Mouse (Mus musculus): ENCODE results near the gene Acot6. TPM values are rescaled to one million over a fixed set of nuclear protein-coding genes. Genes with fewer than 3 reads are reported as not detected.

Acot6 gene
- polyA plus RNA-seq, 1 experiment from 2014 or later = 0.98 TPM

DNA sequence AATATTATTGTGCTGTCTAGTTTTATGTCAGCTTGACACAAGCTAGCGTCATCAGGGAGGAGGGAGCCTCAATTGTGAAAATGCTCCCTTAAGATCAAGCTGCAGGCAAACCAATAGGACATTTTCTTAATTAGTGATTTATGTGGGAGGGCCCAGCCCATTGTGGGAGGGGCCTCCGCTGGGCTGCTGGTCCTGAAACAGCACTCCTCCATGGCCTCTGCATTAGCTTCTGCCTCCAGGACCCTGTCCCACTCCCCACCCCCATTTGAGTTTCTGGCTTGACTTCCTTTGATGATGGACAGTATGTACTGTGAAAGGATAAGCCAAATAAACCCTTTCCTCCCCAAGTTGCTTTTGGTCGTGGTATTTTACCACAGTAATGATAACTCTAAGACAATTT lies 6.6 kb downstream of the Acot6 start:
- H3K27ac ChIP-seq = no peak overlapping the region
- H3K9me3 ChIP-seq = no peaks in the 10 kb centered on the region
- WGBS = 72% methylated on average over 3 of the region's 3 CpGs
- no peak overlapping the region for H3K4me2 ChIP-seq
- no peaks in the 10 kb centered on the region for H3K27me3 ChIP-seq
- no peaks in the 10 kb centered on the region for H3K36me3 ChIP-seq
- no peak overlapping the region for H3K9ac ChIP-seq (replicated peaks)
- ATAC-seq (ENCODE audit: insufficient number of reproducible peaks, insufficient read depth, low FRiP score, low TSS enrichment, low read depth) = no peak
- H3K4me3 ChIP-seq (replicated peaks) = no peak overlapping the region
- H3K4me1 ChIP-seq (replicated peaks) = no peaks in the 10 kb centered on the region

DNA sequence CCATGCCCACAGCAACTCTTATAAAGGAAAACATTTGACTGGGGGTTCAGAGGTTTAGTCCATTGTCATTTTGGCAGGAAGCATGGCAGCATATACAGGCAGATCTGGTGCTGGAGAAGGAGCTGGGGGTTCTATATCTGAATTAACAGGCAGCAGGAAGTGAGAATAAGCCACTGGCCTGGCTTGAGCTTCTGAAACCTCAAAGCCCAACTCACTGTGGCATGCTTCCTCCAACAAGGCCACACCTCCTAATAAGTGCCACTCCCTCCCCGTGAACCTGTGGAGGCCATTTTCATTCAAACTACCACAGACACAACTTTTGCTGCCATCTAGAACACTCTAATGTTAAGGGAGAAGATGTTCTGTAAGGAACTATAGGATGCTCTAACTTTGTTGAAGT lies 7.2 kb downstream of the Acot6 start:
- ATAC-seq (ENCODE audit: insufficient number of reproducible peaks, insufficient read depth, low FRiP score, low TSS enrichment, low read depth) = no peak
- Histone ChIP-seq H3K4me1 (replicated peaks) (no peaks in the 10 kb centered on the region), H3K9ac (replicated peaks) (no peak overlapping the region), H3K27me3 (no peaks in the 10 kb centered on the region), H3K4me3 (replicated peaks) (no peak overlapping the region), H3K4me2 (no peak overlapping the region), H3K27ac (no peak overlapping the region), H3K9me3 (no peaks in the 10 kb centered on the region), H3K36me3 (no peaks in the 10 kb centered on the region)
- 60% methylated on average over 1 of the region's 1 CpGs for WGBS

GRCm38 (mm10) chr12:84109924-84110323 lies 9.5 kb downstream of the Acot6 start:
- H3K27ac ChIP-seq = no peak overlapping the region
- no peak overlapping the region for H3K4me3 ChIP-seq (replicated peaks)
- no peak overlapping the region for H3K9ac ChIP-seq (replicated peaks)
- H3K27me3 ChIP-seq = no peaks in the 10 kb centered on the region
- ATAC-seq (ENCODE audit: insufficient number of reproducible peaks, insufficient read depth, low FRiP score, low TSS enrichment, low read depth) = no peak
- 74% methylated on average over 1 of the region's 1 CpGs for WGBS
- no peaks in the 10 kb centered on the region for H3K36me3 ChIP-seq
- no peaks in the 10 kb centered on the region for H3K9me3 ChIP-seq
- H3K4me1 ChIP-seq (replicated peaks) = peaks cover 2% of the 10 kb centered on the region
- no peak overlapping the region for H3K4me2 ChIP-seq

GRCm38 (mm10) chr12:84110814-84111213 lies 10.4 kb downstream of the Acot6 start:
- H3K4me1 ChIP-seq (replicated peaks) = peaks cover 8% of the 10 kb centered on the region
- no peaks in the 10 kb centered on the region for H3K36me3 ChIP-seq
- H3K9ac ChIP-seq (replicated peaks) = no peak overlapping the region
- no peak overlapping the region for H3K27ac ChIP-seq
- ATAC-seq (ENCODE audit: insufficient number of reproducible peaks, insufficient read depth, low FRiP score, low TSS enrichment, low read depth) = no peak
- H3K4me2 ChIP-seq = no peak overlapping the region
- H3K27me3 ChIP-seq = no peaks in the 10 kb centered on the region
- H3K9me3 ChIP-seq = no peaks in the 10 kb centered on the region
- 85% methylated on average over 4 of the region's 4 CpGs for WGBS
- no peak overlapping the region for H3K4me3 ChIP-seq (replicated peaks)

DNA sequence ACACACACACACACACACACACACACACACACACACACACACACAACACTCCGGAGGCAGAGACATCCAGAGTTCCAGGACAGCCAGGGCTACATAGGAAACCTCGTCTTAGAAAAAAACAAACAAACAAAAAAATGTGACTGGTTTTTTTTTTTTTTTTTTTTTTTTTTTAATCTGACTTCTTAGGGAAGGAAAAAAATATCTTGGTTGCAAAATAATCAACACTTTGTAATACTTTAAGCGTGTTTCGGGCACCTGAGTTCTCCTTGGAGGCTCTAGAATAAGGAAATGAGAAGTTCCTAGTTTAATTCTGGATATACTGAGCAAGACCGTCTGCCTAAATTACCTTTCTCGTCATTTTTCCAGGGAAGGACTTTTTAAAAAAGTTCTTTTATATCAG lies 13.2 kb downstream of the Acot6 start:
- Histone ChIP-seq H3K27ac (no peak overlapping the region), H3K9me3 (no peaks in the 10 kb centered on the region), H3K9ac (replicated peaks) (no peak overlapping the region), H3K4me3 (replicated peaks) (peak overlapping the region; percentile 76), H3K27me3 (no peaks in the 10 kb centered on the region), H3K4me2 (peak overlapping the region; percentile 52), H3K4me1 (replicated peaks) (peaks cover 8% of the 10 kb centered on the region), H3K36me3 (no peaks in the 10 kb centered on the region)
- ATAC-seq (ENCODE audit: insufficient number of reproducible peaks, insufficient read depth, low FRiP score, low TSS enrichment, low read depth) = no peak
- 63% methylated on average over 6 of the region's 6 CpGs for WGBS

DNA sequence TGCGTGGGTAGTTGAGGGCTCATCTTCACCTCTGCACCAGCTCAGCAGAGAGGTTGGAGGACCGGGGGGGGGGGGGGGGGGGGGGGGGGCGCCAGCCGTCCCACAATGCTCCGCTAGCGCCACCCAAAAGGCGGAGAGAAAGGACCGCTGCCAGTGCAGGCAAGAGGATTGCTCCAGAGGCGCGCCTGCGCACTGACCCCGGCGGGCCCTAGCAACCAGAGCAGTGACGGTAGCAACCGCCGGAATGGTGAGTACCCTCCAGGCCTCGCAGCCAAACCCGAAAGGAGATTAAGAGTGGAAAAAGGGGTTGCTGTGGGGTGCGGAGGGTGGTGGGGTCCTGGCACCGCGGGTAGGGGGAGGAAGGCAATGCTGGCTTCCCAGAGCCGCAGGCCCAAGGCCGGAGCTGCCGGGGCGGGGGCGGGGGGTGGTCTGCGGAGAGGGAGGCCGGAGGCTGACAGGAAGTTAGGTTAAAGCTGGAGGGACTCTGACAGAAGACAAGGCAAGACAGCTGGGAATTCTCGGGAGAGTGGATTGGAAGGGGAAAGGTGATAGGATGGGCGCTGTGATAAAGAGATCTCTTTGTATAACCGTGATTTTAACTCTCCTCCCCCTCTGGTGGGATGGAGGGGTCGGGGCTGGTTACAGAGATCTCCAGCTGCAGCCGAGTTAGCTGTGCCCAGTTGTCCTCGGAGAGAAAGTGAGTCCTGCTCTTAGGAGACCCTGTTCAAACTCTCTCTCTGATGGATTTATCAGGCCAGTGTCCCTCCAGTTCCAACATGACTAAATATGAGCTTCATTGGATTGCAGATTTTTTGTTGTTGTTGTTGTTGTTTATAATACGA lies 13.9 kb downstream of the Acot6 start, which contains the start of gene Dnal1:
TSS of gene Dnal1 (plus strand) at position 214 of the 842 bp plus-strand sequence.
- peaks cover 8% of the 10 kb centered on the region for H3K4me1 ChIP-seq (replicated peaks)
- no peaks in the 10 kb centered on the region for H3K36me3 ChIP-seq
- peak within 1 kb of the TSS; percentile 68 for H3K9ac ChIP-seq (replicated peaks)
- H3K4me2 ChIP-seq = peak within 1 kb of the TSS; percentile 52
- H3K27ac ChIP-seq = 0 out of 2 replicates have a peak within 1 kb of the TSS, but pooled peaks have one; percentile 54
- no peaks in the 10 kb centered on the region for H3K9me3 ChIP-seq
- peak within 1 kb of the TSS; percentile 76 for H3K4me3 ChIP-seq (replicated peaks)
- WGBS = 3% methylated on average over 29 of the region's 35 CpGs
- no peaks in the 10 kb centered on the region for H3K27me3 ChIP-seq
- ATAC-seq (ENCODE audit: insufficient number of reproducible peaks, insufficient read depth, low FRiP score, low TSS enrichment, low read depth) = peak; percentile 93

DNA sequence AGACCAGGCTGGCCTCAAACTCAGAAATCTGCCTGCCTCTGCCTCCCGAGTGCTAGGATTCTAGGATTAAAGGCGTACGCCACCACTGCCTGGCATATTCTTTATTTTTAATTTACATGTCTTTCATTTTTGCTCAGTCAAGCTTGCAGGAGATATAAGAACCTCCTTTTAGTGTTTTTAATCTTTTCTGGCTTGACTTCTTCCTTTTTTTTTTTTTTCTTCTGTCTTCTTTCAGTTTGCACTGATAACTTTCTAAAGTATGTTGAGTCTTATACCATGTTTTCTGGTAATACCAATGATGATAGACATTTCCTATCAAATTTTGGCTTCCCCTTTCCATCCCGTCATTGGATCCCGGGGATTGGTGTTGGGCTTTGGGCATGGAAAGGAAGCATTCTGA lies 19.1 kb downstream of the Acot6 start:
- ATAC-seq (ENCODE audit: insufficient number of reproducible peaks, insufficient read depth, low FRiP score, low TSS enrichment, low read depth) = no peak
- no peaks in the 10 kb centered on the region for H3K9me3 ChIP-seq
- no peak overlapping the region for H3K9ac ChIP-seq (replicated peaks)
- no peak overlapping the region for H3K4me2 ChIP-seq
- H3K4me3 ChIP-seq (replicated peaks) = no peak overlapping the region
- H3K27me3 ChIP-seq = no peaks in the 10 kb centered on the region
- H3K4me1 ChIP-seq (replicated peaks) = peaks cover 8% of the 10 kb centered on the region
- 94% methylated on average over 5 of the region's 5 CpGs for whole genome bisulfite sequencing
- no peak overlapping the region for H3K27ac ChIP-seq
- H3K36me3 ChIP-seq = 0 out of 2 replicates have a peak, but pooled peaks cover 3% of the 10 kb centered on the region

DNA sequence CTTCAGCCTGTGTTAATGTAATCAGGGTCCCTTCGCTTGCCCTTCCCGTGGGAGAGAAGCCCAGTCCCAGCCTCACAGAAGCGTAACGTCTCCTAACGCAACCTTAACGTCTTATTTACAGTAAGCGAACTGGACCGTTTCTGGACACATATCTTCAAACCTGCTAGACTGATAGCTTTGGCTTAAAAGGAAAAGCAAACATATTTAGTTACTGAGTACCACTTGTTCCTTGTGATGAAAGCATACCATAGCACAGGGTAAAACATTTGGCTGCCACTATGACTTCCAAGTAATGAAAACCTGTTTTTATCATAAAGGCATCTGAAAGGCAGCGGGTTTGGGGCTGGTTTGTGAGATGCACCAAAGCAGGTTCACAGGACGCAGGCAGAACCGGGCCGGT lies 25.4 kb downstream of the Acot6 start:
- Histone ChIP-seq H3K4me1 (replicated peaks) (no peaks in the 10 kb centered on the region), H3K36me3 (peaks cover 45% of the 10 kb centered on the region), H3K9me3 (no peaks in the 10 kb centered on the region), H3K4me2 (no peak overlapping the region), H3K9ac (replicated peaks) (no peak overlapping the region), H3K4me3 (replicated peaks) (no peak overlapping the region), H3K27ac (no peak overlapping the region), H3K27me3 (no peaks in the 10 kb centered on the region)
- WGBS = 82% methylated on average over 12 of the region's 12 CpGs
- no peak for ATAC-seq (ENCODE audit: insufficient number of reproducible peaks, insufficient read depth, low FRiP score, low TSS enrichment, low read depth)

DNA sequence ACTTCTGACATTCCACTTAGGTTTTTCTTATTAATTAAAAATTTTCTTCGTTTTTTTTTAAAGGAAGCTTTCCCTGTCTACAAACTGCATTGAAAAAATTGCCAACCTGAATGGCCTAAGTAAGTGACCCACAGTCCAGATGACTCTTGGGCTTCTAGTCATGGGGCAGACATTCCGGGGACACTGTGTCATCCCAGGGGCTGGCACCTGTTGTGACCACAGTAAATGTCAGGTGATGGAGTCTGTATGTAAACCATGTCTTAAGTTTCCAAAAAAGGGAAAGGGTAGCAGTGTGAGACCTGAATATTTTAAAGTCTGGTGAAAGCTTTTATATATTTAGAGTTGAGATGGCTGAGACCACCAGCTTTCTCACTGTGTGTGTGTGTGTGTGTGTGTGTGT lies 26.4 kb downstream of the Acot6 start:
- ATAC-seq (ENCODE audit: insufficient number of reproducible peaks, insufficient read depth, low FRiP score, low TSS enrichment, low read depth) = no peak
- no peaks in the 10 kb centered on the region for H3K9me3 ChIP-seq
- H3K9ac ChIP-seq (replicated peaks) = no peak overlapping the region
- 77% methylated on average over 2 of the region's 2 CpGs for WGBS
- H3K27ac ChIP-seq = no peak overlapping the region
- H3K4me1 ChIP-seq (replicated peaks) = no peaks in the 10 kb centered on the region
- no peaks in the 10 kb centered on the region for H3K27me3 ChIP-seq
- no peak overlapping the region for H3K4me3 ChIP-seq (replicated peaks)
- H3K36me3 ChIP-seq = peaks cover 53% of the 10 kb centered on the region
- no peak overlapping the region for H3K4me2 ChIP-seq

- WGBS = 89% methylated on average over 6 of the region's 6 CpGs
- no peak for ATAC-seq (ENCODE audit: insufficient number of reproducible peaks, insufficient read depth, low FRiP score, low TSS enrichment, low read depth)
- H3K27me3 ChIP-seq = no peaks in the 10 kb centered on the region
Measured at GRCm38 (mm10) chr12:84128576-84128975, 28.1 kb downstream of the Acot6 start.

DNA sequence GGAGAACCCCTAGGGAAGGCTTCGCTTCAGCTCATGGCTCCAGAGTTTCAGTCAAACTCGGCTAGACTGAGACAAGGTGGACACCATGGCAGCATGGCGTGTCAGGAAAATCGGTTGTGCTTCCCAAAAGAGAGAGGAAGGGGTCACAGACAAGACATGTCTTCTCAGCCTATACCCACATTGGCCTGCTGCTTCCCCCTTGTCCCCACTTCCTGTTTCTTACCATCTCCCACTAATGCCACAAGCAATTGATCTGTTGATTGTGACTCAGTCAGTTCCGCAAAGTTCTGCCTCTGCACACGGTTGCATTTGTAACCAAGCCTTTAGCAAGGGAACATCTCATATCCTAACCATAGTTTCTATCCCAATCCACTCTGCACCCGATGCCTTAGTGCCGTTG lies 29.5 kb downstream of the Acot6 start:
- H3K36me3 ChIP-seq = peaks cover 52% of the 10 kb centered on the region
- H3K27ac ChIP-seq = no peak overlapping the region
- 90% methylated on average over 8 of the region's 8 CpGs for WGBS

More at GRCm38 (mm10) chr12:84128576-84128975, 28.1 kb downstream of the Acot6 start:
- Histone ChIP-seq H3K9me3 (no peaks in the 10 kb centered on the region), H3K4me1 (replicated peaks) (no peaks in the 10 kb centered on the region), H3K4me3 (replicated peaks) (no peak overlapping the region), H3K27ac (no peak overlapping the region), H3K4me2 (no peak overlapping the region), H3K36me3 (peaks cover 58% of the 10 kb centered on the region), H3K9ac (replicated peaks) (no peak overlapping the region)

DNA sequence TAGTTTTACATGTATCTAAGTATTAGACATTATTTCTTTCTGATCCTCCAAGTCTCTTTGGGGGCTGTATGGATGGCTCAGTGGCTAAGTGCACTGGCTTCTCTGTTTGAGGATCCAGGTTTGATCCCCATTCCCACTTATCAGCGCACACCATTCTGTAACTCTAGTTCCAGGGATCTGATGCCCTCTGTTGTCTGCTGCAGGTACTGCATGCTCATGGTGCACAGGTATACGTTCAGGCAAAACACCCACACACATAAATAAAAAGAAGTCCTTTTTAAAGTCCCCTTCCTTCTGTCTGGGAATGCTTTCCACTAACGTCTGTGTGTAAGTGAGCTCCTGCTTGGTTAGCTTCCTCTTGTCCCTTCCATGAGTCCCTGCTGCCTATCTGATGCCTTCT lies 31.8 kb downstream of the Acot6 start:
- WGBS = 59% methylated on average over 3 of the region's 3 CpGs
- Histone ChIP-seq H3K9me3 (no peaks in the 10 kb centered on the region), H3K4me3 (replicated peaks) (no peak overlapping the region), H3K27ac (no peak overlapping the region), H3K27me3 (no peaks in the 10 kb centered on the region), H3K9ac (replicated peaks) (no peak overlapping the region), H3K36me3 (peaks cover 60% of the 10 kb centered on the region), H3K4me1 (replicated peaks) (no peaks in the 10 kb centered on the region), H3K4me2 (no peak overlapping the region)
- no peak for ATAC-seq (ENCODE audit: insufficient number of reproducible peaks, insufficient read depth, low FRiP score, low TSS enrichment, low read depth)

More for the DNA sequence above, 29.5 kb downstream of the Acot6 start:
- ATAC-seq (ENCODE audit: insufficient number of reproducible peaks, insufficient read depth, low FRiP score, low TSS enrichment, low read depth) = no peak
- no peaks in the 10 kb centered on the region for H3K27me3 ChIP-seq
- H3K9ac ChIP-seq (replicated peaks) = no peak overlapping the region
- H3K4me2 ChIP-seq = no peak overlapping the region
- no peak overlapping the region for H3K4me3 ChIP-seq (replicated peaks)
- H3K9me3 ChIP-seq = no peaks in the 10 kb centered on the region
- H3K4me1 ChIP-seq (replicated peaks) = no peaks in the 10 kb centered on the region
